Mouse (Mus musculus) lung, embryonic 16.5 days (tissue): Measurements from ENCODE around the gene Gpr176. TPM values are rescaled to one million over a fixed set of nuclear protein-coding genes. Genes with fewer than 3 reads are reported as not detected.

ENCODE experiments used
- ATAC-seq: fragments of 200-750 bp; cut with Nextera tagmentation; 2 replicates; pipeline ENCODE4 v1.8.0; 2017; ENCODE audit warnings: low read depth, mild to moderate bottlenecking, moderate library complexity
- H3K27ac ChIP-seq: fragments of 300-500 bp; sonication (generic); 2 replicates; pipeline ENCODE4 v1.5.1; 2014; ENCODE audit warnings: mild to moderate bottlenecking, control low read depth, low read length
- H3K27me3 ChIP-seq: fragments of 300-500 bp; sonication (generic); 2 replicates; pipeline ENCODE4 v1.6.1; 2014; ENCODE audit warnings: low read depth, low read length, mixed read lengths; ENCODE audit not compliant: control insufficient read depth, insufficient read depth
- H3K36me3 ChIP-seq: fragments of 300-500 bp; sonication (generic); 2 replicates; pipeline ENCODE4 v1.6.1; 2014; ENCODE audit warnings: low read length; ENCODE audit not compliant: control insufficient read depth, insufficient read depth
- H3K4me1 ChIP-seq: fragments of 300-500 bp; sonication (generic); replicated peaks from 2 replicates; pipeline ENCODE4 v1.6.1; 2014; ENCODE audit warnings: low read length, mixed read lengths; ENCODE audit not compliant: control insufficient read depth, insufficient read depth
- H3K4me2 ChIP-seq: fragments of 300-500 bp; sonication (generic); 2 replicates; pipeline ENCODE4 v1.6.1; 2014; ENCODE audit warnings: low read depth, low read length, control low read depth
- H3K4me3 ChIP-seq: fragments of 300-500 bp; sonication (generic); 2 replicates; pipeline ENCODE4 v1.5.1; 2014; ENCODE audit warnings: mild to moderate bottlenecking, low read length, control low read depth
- H3K9ac ChIP-seq: fragments of 300-500 bp; sonication (generic); 2 replicates; pipeline ENCODE4 v1.6.1; 2014; ENCODE audit warnings: low read length, control low read depth
- H3K9me3 ChIP-seq: fragments of 300-500 bp; sonication (generic); 2 replicates; pipeline ENCODE4 v1.6.1; 2016; ENCODE audit warnings: low read length; ENCODE audit not compliant: control insufficient read depth
- WGBS: fragments of 180-500 bp; shearing (Covaris S2); extraction: QIAGEN DNeasy Blood & Tissue Kit; methylation state at CpG from one replicate; pipeline ENCODE4 v1.1.7; 2014; 5-methylcytosine and 5-hydroxymethylcytosine counted together
- polyA plus RNA-seq: library from polyadenylated mRNA; unstranded; fragments of >200 nt; fragmentation: Nextera tagmentation; extraction: Ambion mirVana; gene quantifications from 2 replicates; pipeline ENCODE4 v1.2.1, GENCODE M21; 2015

Gpr176 gene
- polyA plus RNA-seq, 1 experiment from 2014 or later, result 0.20 TPM

DNA sequence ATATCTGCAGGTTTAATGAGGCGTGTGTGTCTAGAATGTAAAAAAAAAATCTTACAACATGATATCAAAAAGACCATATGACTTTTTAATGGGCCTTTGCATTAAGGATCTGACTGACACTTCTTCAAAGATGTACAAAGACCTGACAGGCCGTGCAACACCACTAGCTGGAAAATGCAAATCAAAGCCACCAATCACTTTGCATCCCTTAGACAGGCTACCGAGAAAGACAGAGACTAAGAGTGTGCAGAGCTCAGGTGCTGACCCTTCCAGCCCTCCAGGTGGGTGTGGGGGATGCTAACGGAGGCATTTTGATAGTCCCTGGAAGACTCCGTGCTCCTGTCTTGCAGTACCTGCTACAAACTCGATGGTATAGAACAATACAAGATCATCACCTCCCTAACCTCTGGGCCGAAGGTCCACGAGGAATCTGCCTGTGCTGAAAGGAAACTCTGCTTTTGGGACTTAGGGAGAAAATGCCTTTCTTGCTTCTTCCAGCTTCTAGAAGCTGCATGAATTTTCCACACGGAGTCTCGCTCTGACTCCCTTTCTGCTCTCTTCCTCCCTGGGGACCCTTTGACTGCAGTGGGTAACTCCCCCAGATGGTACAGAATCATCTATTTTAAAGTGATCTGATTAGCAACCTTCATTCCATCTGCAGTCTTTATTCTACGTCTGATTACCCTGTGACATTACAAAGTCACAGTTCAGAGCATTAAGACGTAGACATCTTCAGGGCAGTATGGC is 57.4 kb downstream of the Gpr176 start:
- ATAC-seq, result no peak

DNA sequence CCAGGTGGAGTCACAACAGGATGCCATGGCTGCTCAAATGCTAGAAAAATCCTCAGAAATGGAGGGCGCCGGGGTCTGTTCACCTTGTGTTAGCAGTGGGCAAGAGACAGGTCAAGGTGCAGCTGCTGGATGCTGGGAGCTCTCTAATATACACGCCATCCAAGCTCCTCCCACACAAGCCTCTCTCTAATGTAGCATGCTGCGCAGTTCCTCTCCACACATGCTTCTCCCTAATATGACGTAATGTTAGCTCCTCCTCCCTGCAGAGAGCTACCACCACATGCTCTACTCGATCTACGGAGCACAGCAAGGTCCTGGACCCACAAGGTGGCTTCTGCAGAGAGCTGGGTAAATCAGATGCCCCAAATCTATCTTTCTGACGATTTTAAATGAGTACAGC is 65.7 kb downstream of the Gpr176 start:
- no peaks in the 10 kb centered on the region for H3K36me3 ChIP-seq
- H3K4me1 ChIP-seq, result no peaks in the 10 kb centered on the region
- H3K4me2 ChIP-seq, result no peak overlapping the region
- no peaks in the 10 kb centered on the region for H3K27me3 ChIP-seq
- peak; percentile 51; the same call in 1 of the 2 replicates for ATAC-seq
- H3K4me3 ChIP-seq, result no peak overlapping the region
- H3K9me3 ChIP-seq, result no peaks in the 10 kb centered on the region
- no peak overlapping the region for H3K9ac ChIP-seq
- 50% methylated on average over 8 of the region's 8 CpGs for WGBS
- no peak overlapping the region for H3K27ac ChIP-seq

More for the DNA sequence above, 57.4 kb downstream of the Gpr176 start:
- Histone ChIP-seq H3K9me3 (no peaks in the 10 kb centered on the region), H3K27me3 (no peaks in the 10 kb centered on the region), H3K9ac (no peak overlapping the region), H3K4me3 (no peak overlapping the region), H3K4me2 (no peak overlapping the region), H3K4me1 (no peaks in the 10 kb centered on the region), H3K36me3 (no peaks in the 10 kb centered on the region), H3K27ac (no peak overlapping the region)
- 82% methylated on average over 12 of the region's 12 CpGs for WGBS

DNA sequence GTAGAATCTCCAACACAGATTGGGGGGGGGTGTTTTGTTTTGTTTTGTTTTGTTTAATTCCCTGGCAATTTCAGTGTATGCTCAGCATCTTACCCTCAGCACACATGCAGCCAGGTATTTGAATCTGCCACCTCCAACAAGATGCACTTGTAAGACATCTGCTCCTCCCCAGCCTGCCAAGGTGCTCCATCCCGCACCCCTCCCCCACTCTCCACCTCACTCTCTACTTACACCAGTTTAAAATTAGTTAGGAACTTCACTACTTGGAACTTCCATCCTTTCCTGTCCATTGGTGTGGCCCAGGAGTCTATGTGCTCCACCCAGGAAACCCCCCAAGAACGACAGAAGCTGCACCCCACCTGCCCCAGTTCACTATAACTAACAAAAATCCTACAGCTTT is 66.3 kb downstream of the Gpr176 start:
- ATAC-seq, result no peak
- Histone ChIP-seq H3K27ac (no peak overlapping the region), H3K4me1 (no peaks in the 10 kb centered on the region), H3K36me3 (no peaks in the 10 kb centered on the region), H3K4me3 (no peak overlapping the region), H3K27me3 (no peaks in the 10 kb centered on the region), H3K9ac (no peak overlapping the region), H3K4me2 (no peak overlapping the region), H3K9me3 (no peaks in the 10 kb centered on the region)
- 76% methylated on average over 2 of the region's 2 CpGs for WGBS

DNA sequence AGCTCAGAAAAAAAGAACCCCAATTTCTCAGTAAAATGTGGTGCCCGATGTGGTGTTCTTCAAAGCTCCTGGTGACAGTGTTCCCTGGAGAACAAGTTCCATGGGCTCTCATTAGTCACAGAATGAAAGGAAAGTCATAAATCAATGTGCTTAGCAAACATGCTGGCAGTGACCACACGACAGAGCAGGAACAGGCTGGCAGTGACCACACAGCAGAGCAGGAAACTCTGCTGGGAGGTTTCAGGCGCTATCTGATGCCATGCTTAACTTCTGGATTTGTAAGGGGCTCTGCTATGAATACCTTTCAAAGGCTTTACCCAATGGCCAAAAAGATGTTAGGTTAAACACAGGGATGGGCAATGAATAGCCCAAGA is 66.7 kb downstream of the Gpr176 start:
- Histone ChIP-seq H3K9ac (no peak overlapping the region), H3K27ac (no peak overlapping the region), H3K9me3 (no peaks in the 10 kb centered on the region), H3K4me1 (no peaks in the 10 kb centered on the region), H3K4me2 (no peak overlapping the region), H3K36me3 (no peaks in the 10 kb centered on the region), H3K4me3 (no peak overlapping the region), H3K27me3 (no peaks in the 10 kb centered on the region)
- ATAC-seq, result no peak
- WGBS, result 24% methylated on average over 3 of the region's 3 CpGs

DNA sequence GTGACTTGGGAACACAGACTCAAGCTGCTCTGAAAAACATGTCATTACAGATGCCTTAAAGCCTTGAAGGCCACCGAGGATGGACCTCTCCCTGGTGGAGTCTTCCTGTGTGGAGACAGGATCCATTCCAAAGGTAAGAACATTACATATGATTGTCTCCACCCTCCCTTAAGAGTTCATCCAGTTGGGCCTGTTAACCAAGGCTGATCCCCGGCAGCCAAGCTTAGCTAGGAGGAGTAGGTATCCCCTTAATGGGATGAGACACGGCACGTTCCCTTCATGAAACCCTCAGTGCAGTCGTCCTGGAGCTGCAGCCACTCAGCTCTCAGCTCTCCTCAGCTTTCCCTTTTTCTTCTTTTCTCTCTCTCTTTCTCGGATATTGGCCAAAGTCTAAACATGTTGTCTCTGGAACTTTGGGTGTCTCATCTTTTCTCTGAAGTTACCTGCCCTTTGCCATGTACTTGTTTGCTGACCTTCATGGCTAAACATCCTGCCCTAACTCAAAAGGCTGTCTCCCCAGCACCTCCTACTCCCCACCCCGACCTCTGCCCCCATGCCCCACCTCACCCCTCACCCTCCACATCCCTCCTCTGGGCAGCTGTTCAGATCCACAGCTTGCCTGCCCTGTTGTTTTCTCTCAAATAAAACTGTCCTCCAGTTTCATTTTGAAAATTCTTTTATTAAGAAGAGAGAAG is 67.2 kb downstream of the Gpr176 start:
- Histone ChIP-seq H3K4me1 (no peaks in the 10 kb centered on the region), H3K4me3 (no peak overlapping the region), H3K36me3 (no peaks in the 10 kb centered on the region), H3K27ac (no peak overlapping the region), H3K9me3 (no peaks in the 10 kb centered on the region), H3K4me2 (no peak overlapping the region), H3K9ac (no peak overlapping the region), H3K27me3 (no peaks in the 10 kb centered on the region)
- 49% methylated on average over 7 of the region's 7 CpGs for WGBS
- ATAC-seq, result no peak

DNA sequence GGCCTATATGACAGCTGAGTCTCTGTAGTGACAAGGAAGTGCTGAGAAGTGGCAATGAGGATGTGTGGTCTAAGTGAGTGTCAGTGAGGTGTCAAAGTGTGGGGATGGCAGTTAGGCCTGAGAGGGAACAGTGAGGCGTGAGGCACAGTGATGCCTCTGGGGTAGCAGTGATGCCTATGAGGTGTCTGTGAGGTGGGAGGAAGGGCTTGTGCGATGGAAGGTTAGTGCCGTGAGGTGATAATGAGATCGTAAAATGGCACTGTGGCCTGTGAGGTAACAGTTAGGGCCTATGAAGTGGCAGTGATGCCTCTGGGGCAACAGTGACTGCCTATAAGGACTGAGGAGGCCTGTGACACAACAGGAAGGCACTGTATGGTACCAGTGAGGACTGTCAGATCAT is 69.8 kb downstream of the Gpr176 start:
- H3K9ac ChIP-seq, result no peak overlapping the region
- no peak overlapping the region for H3K4me3 ChIP-seq
- no peaks in the 10 kb centered on the region for H3K36me3 ChIP-seq
- H3K4me1 ChIP-seq, result no peaks in the 10 kb centered on the region
- no peak overlapping the region for H3K4me2 ChIP-seq
- H3K27me3 ChIP-seq, result no peaks in the 10 kb centered on the region
- no peaks in the 10 kb centered on the region for H3K9me3 ChIP-seq
- ATAC-seq, result no peak
- no peak overlapping the region for H3K27ac ChIP-seq
- WGBS, result 64% methylated on average over 4 of the region's 4 CpGs

DNA sequence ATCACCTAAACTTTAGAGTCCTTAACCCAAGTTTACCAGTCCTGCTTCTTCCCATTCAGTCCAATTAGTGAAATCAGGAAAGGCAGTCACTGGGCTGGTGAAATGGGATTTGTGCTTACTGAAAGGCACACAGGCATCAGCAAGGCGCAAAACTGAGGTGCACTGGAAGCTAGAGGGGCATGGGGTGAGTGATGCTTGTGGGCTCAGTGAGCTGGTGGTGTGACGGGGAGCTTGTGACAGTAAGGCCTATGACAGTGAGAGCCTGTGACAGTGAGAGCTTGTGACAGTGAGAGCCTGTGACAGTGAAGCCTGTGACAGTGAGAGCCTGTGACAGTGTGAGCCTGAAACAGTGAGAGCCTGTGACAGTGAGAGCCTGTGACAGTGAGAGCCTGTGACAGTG is 71.6 kb downstream of the Gpr176 start:
- no peak overlapping the region for H3K27ac ChIP-seq
- no peaks in the 10 kb centered on the region for H3K9me3 ChIP-seq
- no peaks in the 10 kb centered on the region for H3K4me1 ChIP-seq
- H3K4me2 ChIP-seq, result no peak overlapping the region
- no peaks in the 10 kb centered on the region for H3K27me3 ChIP-seq
- 72% methylated on average over 2 of the region's 2 CpGs for WGBS
- H3K36me3 ChIP-seq, result no peaks in the 10 kb centered on the region
- no peak for ATAC-seq
- H3K9ac ChIP-seq, result no peak overlapping the region
- H3K4me3 ChIP-seq, result no peak overlapping the region

DNA sequence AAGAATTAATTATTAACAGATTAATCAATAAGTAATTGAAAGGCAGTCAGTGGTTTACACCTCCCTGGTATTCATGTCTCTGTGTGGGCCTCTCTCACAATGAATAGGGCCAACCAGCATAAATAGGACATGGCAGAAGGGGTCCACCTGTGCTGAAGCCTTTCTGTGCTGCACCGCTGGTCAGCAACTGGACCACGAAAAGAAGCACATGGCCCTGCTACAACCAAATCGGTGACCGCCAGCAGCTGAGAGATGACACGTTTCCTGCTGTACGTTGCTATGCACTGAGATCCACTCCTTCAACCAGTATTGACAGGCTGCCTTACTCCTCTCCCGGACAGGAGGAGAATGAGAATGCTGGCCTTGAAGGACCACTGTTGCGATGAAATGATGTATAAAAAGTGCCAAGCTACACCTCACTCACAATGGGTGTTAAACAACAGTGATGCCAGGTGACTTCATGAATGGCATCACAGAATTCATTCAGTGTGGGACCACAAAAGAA is 72.1 kb downstream of the Gpr176 start:
- Histone ChIP-seq H3K4me1 (no peaks in the 10 kb centered on the region), H3K36me3 (no peaks in the 10 kb centered on the region), H3K4me2 (no peak overlapping the region), H3K9me3 (no peaks in the 10 kb centered on the region), H3K9ac (no peak overlapping the region), H3K27ac (no peak overlapping the region), H3K27me3 (no peaks in the 10 kb centered on the region), H3K4me3 (no peak overlapping the region)
- 80% methylated on average over 8 of the region's 8 CpGs for WGBS
- ATAC-seq, result no peak

DNA sequence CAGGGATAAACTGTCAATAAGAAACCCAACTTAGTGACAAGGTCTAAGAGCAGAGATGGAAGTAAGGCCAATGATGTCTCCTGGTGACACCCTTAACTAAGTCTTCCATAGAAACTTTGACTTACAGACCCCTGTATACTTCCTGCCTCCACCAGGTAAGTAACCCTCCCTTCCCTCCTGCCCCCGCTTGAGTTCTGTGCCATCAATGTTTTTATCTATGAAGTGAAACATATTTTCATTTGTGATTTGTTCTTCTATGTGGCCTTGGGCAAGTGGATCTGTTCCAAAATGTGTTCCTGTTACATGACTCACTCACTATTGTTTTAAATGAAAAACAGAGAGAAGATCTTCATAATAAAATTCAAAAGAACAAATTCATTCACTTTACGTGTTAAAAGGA is 73.2 kb downstream of the Gpr176 start:
- no peak for ATAC-seq
- 85% methylated on average over 2 of the region's 2 CpGs for WGBS
- Histone ChIP-seq H3K27me3 (no peaks in the 10 kb centered on the region), H3K36me3 (no peaks in the 10 kb centered on the region), H3K9me3 (no peaks in the 10 kb centered on the region), H3K27ac (no peak overlapping the region), H3K9ac (no peak overlapping the region), H3K4me3 (no peak overlapping the region), H3K4me1 (no peaks in the 10 kb centered on the region), H3K4me2 (no peak overlapping the region)
